Mouse (Mus musculus): ENCODE results near the gene Polr2e. TPM values are rescaled to one million over a fixed set of nuclear protein-coding genes. Genes with fewer than 3 reads are reported as not detected.

The Polr2e gene
- total RNA-seq, 1 experiment = 293 TPM

- TF ChIP-seq CHD2 (IDR thresholded peaks at IDR 0.05; ENCODE audit: low read depth, low read length) = no peak
- no peak for TF ChIP-seq ZC3H11A (IDR thresholded peaks at IDR 0.05; ENCODE audit: borderline replicate concordance, low read depth, low read length)
- Histone ChIP-seq H3K4me1 (ENCODE audit: control insufficient read depth in 2 of 2, insufficient read depth in 2 of 2, low read length in 2 of 2, poor library complexity in 1 of 2) (peaks cover 0 to 3% of the 10 kb centered on the region in 2 experiments; a peak in 1 of 4 replicates), H3K27ac (ENCODE audit: insufficient read depth, low read depth, low read length, poor library complexity, severe bottlenecking) (no peak overlapping the region), H3K36me3 (ENCODE audit: control insufficient read depth, insufficient read depth, low read length, poor library complexity, severe bottlenecking) (peaks cover 20% of the 10 kb centered on the region; the same call in 1 of the 2 replicates), H3K9me3 (ENCODE audit: control insufficient read depth, insufficient read depth, low read depth, low read length) (no peaks in the 10 kb centered on the region), H3K4me3 (ENCODE audit: insufficient read depth in 1 of 2, low read depth in 1 of 2, low read length in 2 of 2, poor library complexity in 1 of 2, severe bottlenecking in 1 of 2) (no peak overlapping the region), H3K9ac (ENCODE audit: insufficient read depth, low read depth, low read length, poor library complexity, severe bottlenecking) (no peak overlapping the region)
- in situ Hi-C loops (cut with MboI; ENCODE audit: low sequenced_read_pairs in 2 of 2, unreplicated experiment in 2 of 2) = no loop called here
- DNase-seq (ENCODE audit: low read depth, low spot score) = no peak
These were observed 45.4 kb upstream of the Polr2e start for GRCm38 (mm10) chr10:80084817-80085487.

- peaks cover 0 to 11% of the 10 kb centered on the region in 2 experiments; a peak in 1 of 4 replicates for H3K4me1 ChIP-seq (ENCODE audit: control insufficient read depth in 2 of 2, insufficient read depth in 2 of 2, low read length in 2 of 2, poor library complexity in 1 of 2)
- no peak overlapping the region for H3K4me3 ChIP-seq (ENCODE audit: insufficient read depth in 1 of 2, low read depth in 1 of 2, low read length in 2 of 2, poor library complexity in 1 of 2, severe bottlenecking in 1 of 2)
- H3K36me3 ChIP-seq (ENCODE audit: control insufficient read depth, insufficient read depth, low read length, poor library complexity, severe bottlenecking) = peaks cover 27% of the 10 kb centered on the region; the same call in 1 of the 2 replicates
- H3K9me3 ChIP-seq (ENCODE audit: control insufficient read depth, insufficient read depth, low read depth, low read length) = no peaks in the 10 kb centered on the region
- H3K9ac ChIP-seq (ENCODE audit: insufficient read depth, low read depth, low read length, poor library complexity, severe bottlenecking) = no peak overlapping the region
- TF ChIP-seq ZNF384 (IDR thresholded peaks at IDR 0.05; ENCODE audit: low read depth, low read length) (no peak), HCFC1 (IDR thresholded peaks at IDR 0.05; ENCODE audit: borderline replicate concordance, insufficient read depth, low read length) (no peak), ZC3H11A (IDR thresholded peaks at IDR 0.05; ENCODE audit: borderline replicate concordance, low read depth, low read length) (no peak)
- in situ Hi-C loops (cut with MboI; ENCODE audit: low sequenced_read_pairs in 2 of 2, unreplicated experiment in 2 of 2) = no loop called here
- H3K27ac ChIP-seq (ENCODE audit: insufficient read depth, low read depth, low read length, poor library complexity, severe bottlenecking) = no peak overlapping the region
- no peak for DNase-seq (ENCODE audit: low read depth, low spot score)
These were observed 41.5 kb upstream of the Polr2e start for GRCm38 (mm10) chr10:80081075-80081474.

- no peaks in the 10 kb centered on the region for H3K9me3 ChIP-seq (ENCODE audit: control insufficient read depth, insufficient read depth, low read depth, low read length)
- no peak overlapping the region for H3K4me3 ChIP-seq (ENCODE audit: insufficient read depth in 1 of 2, low read depth in 1 of 2, low read length in 2 of 2, poor library complexity in 1 of 2, severe bottlenecking in 1 of 2)
- in situ Hi-C loops (cut with MboI; ENCODE audit: low sequenced_read_pairs in 2 of 2, unreplicated experiment in 2 of 2) = no loop called here
- H3K4me1 ChIP-seq (ENCODE audit: control insufficient read depth in 2 of 2, insufficient read depth in 2 of 2, low read length in 2 of 2, poor library complexity in 1 of 2) = peaks cover 0 to 16% of the 10 kb centered on the region in 2 experiments; a peak in 2 of 4 replicates
- H3K36me3 ChIP-seq (ENCODE audit: control insufficient read depth, insufficient read depth, low read length, poor library complexity, severe bottlenecking) = peaks cover 27% of the 10 kb centered on the region; the same call in 1 of the 2 replicates
- TF ChIP-seq ZNF384 (IDR thresholded peaks at IDR 0.05; ENCODE audit: low read depth, low read length) = no peak
- TF ChIP-seq HCFC1 (IDR thresholded peaks at IDR 0.05; ENCODE audit: borderline replicate concordance, insufficient read depth, low read length) = no peak
- TF ChIP-seq ZC3H11A (IDR thresholded peaks at IDR 0.05; ENCODE audit: borderline replicate concordance, low read depth, low read length) = no peak
- TF ChIP-seq CHD2 (IDR thresholded peaks at IDR 0.05; ENCODE audit: low read depth, low read length) = no peak
- no peak for TF ChIP-seq MAFK (IDR thresholded peaks at IDR 0.05; ENCODE audit: insufficient read depth, low read depth, low read length)
- DNase-seq (ENCODE audit: low read depth, low spot score) = no peak
- peak overlapping the region; percentile 5; the same call in 1 of the 2 replicates for H3K9ac ChIP-seq (ENCODE audit: insufficient read depth, low read depth, low read length, poor library complexity, severe bottlenecking)
- H3K27ac ChIP-seq (ENCODE audit: insufficient read depth, low read depth, low read length, poor library complexity, severe bottlenecking) = no peak overlapping the region
These were observed 40.9 kb upstream of the Polr2e start for GRCm38 (mm10) chr10:80080396-80081070.

GRCm38 (mm10) chr10:80078366-80078765, 38.8 kb upstream of the Polr2e start:
- no peak for DNase-seq (ENCODE audit: low read depth, low spot score)
- Histone ChIP-seq H3K36me3 (ENCODE audit: control insufficient read depth, insufficient read depth, low read length, poor library complexity, severe bottlenecking) (peaks cover 24% of the 10 kb centered on the region; the same call in 1 of the 2 replicates), H3K27ac (ENCODE audit: insufficient read depth, low read depth, low read length, poor library complexity, severe bottlenecking) (no peak overlapping the region), H3K4me1 (ENCODE audit: control insufficient read depth in 2 of 2, insufficient read depth in 2 of 2, low read length in 2 of 2, poor library complexity in 1 of 2) (peaks cover 4 to 24% of the 10 kb centered on the region in 2 experiments; a peak in 2 of 4 replicates), H3K9me3 (ENCODE audit: control insufficient read depth, insufficient read depth, low read depth, low read length) (no peaks in the 10 kb centered on the region), H3K9ac (ENCODE audit: insufficient read depth, low read depth, low read length, poor library complexity, severe bottlenecking) (no peak overlapping the region), H3K4me3 (ENCODE audit: insufficient read depth in 1 of 2, low read depth in 1 of 2, low read length in 2 of 2, poor library complexity in 1 of 2, severe bottlenecking in 1 of 2) (no peak overlapping the region)
- TF ChIP-seq ZNF384 (IDR thresholded peaks at IDR 0.05; ENCODE audit: low read depth, low read length) = no peak
- in situ Hi-C loops (cut with MboI; ENCODE audit: low sequenced_read_pairs in 2 of 2, unreplicated experiment in 2 of 2) = no loop called here
